Mouse (Mus musculus): Measurements from ENCODE around the gene Gm20388.

The Gm20388 gene

GRCm38 (mm10) chr8:120164026-120164425, 253.4 kb downstream of the Gm20388 start:
- DNase-seq (ENCODE audit: low read depth, low spot score) = no peak

DNA sequence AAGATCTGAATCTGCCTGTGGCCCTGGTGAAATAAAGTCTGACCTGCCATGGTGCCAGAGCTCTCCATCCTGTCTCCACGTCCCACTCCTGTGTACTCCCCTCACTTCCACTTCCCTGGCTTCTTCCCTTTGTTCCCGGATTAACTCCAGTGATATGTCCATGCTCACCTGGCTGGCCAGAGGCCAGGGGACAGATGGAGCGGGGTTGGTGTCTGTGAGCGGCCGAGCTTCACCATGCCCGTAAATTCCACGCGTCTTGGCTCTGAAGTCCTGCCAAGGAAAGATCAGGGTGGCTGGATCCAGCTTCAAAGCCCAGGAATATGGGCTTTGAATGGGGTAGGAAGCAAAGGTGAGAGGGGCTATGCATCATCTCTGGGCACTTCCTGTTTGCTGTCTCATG, 256.5 kb downstream of the Gm20388 start:
- DNase-seq (ENCODE audit: low read depth, low spot score) = no peak

GRCm38 (mm10) chr8:120167821-120168220, 257.2 kb downstream of the Gm20388 start:
- no peak for DNase-seq (ENCODE audit: low read depth, low spot score)

- no peak for DNase-seq (ENCODE audit: low read depth, low spot score)
Observed at GRCm38 (mm10) chr8:120169119-120169518, 258.5 kb downstream of the Gm20388 start.

DNA sequence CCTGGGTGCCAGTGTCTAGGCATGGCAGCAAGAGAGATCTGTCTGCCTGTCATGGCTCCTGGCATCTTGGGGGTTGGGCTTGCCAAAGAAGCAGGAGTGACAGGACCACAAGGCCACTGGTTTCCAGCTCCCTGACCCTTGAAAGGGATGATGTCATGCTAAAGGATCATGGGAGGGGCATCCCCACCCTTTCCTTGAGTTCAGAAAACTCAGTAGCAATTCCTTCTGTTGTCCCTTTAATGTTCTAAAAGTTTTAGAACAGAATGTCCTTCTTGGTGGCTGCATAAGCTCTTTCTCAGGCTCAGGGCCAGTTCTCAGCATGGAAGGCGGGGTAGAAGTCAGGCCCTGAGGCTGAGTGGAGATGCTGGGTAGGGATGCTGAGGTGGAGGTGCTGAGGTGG, 262.6 kb downstream of the Gm20388 start:
- no peak for DNase-seq (ENCODE audit: low read depth, low spot score)

GRCm38 (mm10) chr8:120174606-120175005, 264.0 kb downstream of the Gm20388 start:
- no peak for DNase-seq (ENCODE audit: low read depth, low spot score)

GRCm38 (mm10) chr8:120176605-120177004, 266.0 kb downstream of the Gm20388 start:
- no peak for DNase-seq (ENCODE audit: low read depth, low spot score)

DNA sequence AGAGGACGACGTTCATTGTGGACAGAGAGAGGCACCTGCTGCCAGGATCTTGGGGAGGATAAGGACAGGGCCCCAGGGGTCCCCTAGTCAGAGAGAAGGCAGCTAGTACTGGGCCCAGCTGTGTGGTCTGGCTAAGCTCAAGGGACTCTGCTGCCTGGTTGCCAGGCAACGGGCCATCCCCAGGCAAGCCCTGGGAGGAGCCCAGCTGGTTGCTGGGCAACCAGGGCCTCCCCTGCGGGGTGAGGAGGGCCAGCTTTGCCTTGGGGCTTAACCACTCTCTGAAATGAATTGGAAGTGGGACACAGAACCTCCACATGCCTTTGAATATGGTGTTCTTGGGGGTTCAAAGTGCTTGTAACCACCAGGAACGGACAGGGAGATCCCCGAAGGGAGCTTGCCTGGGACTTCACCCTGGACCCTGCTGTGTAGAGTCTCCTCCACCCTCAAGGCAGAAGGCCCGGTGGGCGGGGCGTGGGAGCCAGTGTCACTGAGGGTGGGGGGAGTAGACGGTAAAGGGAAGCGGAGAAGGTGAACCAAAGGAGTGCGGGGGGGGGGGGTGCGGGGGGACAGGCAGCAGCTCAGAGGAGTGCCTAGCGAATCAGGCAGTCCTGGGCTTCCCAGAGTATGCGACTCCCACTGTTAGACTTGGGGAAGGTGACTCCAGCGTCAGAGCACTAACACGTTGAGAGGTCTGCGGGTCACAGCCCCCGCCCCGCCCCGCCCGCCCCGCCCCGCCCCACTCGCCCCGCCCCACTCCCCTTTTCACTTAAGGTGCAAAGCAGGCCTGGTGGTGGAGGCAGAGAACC, 266.9 kb downstream of the Gm20388 start, which contains the start of gene Fam92b:
Gene Fam92b, minus strand, starts transcription at position 149 of the 806 bp plus-strand sequence.
- peak; percentile 45 for DNase-seq (ENCODE audit: low read depth, low spot score)

DNA sequence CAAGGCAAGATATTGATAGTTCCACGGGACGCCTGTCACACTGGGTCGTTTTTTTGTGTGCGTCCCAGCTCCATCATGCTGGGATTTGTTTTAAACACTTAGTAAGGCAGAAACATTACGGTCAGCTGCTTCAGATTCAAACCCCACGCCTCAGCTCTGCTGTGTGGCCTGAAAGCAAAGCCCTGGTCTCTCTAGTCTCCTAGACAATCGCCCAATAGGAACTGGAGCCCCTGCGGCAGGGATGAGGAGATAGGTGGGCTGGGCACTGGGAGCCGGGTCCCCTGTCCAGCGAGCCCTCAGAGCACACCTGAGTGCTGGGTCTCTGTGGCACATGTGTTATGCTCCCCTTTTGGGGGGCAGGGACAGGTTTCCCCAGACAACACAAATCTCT, 267.5 kb downstream of the Gm20388 start:
- no peak for DNase-seq (ENCODE audit: low read depth, low spot score)

- peak; percentile 82 for DNase-seq (ENCODE audit: low read depth, low spot score)
Observed at GRCm38 (mm10) chr8:120179027-120179431, 268.4 kb downstream of the Gm20388 start.

DNA sequence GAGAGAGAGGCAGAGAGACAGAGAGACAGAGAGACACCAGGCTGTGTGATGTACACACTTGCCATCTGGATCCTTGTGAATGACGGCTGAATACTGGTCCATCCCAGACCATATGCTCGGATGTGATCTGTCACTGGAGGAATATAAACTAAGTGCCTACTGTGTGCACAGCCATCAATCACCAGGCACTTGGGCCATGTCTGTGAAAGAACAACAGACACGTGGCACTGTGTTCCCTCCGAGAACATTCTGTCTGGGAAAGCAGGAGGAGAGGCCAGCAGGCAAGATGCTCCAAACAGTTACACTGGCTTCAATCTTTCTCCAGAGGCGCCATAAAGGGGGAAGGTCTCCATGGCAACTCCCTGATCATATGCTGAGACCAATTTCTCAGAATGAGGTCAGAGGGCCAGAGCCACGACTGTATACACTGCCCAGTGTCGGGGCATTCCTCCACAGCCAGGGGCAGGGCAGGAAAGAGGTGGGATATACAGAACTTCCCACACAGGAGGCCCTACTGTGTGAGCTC, 269.9 kb downstream of the Gm20388 start:
- DNase-seq (ENCODE audit: low read depth, low spot score) = no peak

DNA sequence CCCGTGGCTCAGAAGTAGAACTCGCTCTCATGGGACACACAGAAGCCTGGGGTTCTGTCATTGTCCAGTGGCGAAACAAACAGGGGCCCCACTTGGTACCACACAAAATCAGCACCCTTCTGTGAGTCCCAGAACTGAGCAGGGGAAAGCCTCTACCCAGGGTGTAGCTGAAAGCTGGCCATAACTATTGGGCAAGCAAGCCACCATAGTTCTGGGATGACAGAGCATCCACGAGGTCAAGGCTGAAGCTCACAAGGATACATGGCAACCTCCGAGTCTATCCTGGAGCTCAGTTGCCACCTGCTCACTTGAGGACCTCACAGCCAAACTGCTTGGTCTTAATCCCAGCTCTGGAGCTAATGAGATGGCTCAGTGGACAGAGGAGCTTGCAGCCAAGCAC, 270.6 kb downstream of the Gm20388 start:
- DNase-seq (ENCODE audit: low read depth, low spot score) = no peak

GRCm38 (mm10) chr8:120181861-120182414, 271.3 kb downstream of the Gm20388 start:
- DNase-seq (ENCODE audit: low read depth, low spot score) = no peak

DNA sequence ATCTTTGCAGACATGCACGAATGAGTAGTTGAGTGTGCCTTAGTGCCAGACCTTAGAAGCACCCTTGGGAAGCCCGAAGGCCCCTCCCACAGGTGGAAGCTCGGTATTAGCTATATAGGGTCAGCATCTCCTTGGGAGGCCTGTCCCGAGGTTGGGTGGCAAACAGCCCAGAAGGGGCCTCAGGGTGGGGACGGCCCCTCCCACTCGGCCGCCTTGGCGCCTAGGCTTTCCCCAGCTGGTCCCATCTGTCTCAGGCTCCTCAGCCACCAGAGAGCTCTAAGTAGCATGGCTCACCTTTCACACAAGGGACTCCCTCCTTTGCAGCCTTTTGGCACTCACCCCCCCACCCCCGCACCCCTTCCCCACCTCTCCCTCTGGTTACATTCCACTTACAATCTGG, 273.7 kb downstream of the Gm20388 start:
- DNase-seq (ENCODE audit: low read depth, low spot score) = no peak

DNA sequence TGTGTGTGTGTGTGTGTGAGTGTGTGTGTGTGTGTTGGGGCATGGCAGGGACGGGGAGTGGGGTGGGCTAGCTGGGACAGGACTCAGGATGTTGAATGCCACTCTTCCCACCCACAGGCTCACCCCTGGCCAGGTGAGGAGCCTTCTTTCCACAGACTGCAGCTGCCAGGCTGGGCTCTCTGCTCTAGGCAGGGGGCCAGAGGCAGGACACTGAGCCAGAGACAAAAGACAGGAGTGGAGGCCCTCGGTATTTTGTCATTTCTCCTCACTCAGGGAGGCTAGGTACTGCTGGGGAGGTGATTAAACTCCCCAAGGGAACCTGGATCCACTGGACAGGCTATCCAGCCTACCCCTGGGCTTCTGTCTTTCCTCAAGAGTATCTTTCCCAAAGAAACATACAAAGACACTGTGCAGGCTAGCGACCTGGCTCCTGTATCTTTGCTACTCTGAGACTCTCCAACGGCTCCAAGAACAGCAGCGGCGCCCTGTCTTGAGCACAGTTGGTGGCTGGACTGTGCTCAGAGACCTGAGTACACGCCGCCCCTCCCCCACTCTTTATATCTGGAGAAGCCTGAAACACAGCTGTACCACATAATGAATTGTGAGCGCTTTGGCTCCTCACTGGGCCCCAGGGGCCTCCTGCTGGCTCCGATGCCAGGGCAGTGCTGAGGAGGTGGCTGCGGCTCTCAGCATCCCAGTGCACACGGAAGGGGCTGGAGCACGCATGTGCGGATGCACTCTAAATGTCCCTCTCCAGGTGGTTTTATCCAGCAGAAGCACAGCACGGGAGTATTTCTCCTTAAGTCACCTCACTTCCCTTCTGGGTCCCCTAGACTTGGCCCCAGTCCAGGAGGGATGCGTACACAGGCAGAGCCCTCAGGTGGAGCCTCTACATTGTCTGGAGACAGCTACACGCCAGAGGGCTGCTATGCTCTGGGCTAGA, 274.5 kb downstream of the Gm20388 start:
- no peak for DNase-seq (ENCODE audit: low read depth, low spot score)

DNA sequence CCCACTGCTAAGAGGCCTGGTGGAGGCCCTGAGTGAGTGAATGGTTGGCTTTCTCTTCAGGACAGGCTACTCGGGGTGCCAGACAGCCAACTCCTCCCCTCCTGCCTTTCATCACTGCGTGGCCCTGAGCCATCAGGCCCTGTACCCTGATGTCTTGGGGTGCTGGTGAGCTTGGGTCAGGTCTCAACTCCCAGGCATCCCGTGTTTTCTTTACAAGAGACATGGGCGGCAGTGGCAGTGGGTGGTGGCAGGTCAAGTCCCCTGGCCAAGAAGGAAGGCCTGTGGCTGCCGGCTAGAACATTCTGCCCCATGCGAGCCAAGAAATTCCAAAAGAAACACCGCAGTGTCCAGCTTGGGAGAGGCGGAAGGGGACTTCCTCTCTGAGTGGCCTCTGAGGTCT, 275.8 kb downstream of the Gm20388 start:
- no peak for DNase-seq (ENCODE audit: low read depth, low spot score)

GRCm38 (mm10) chr8:120188510-120188909, 277.9 kb downstream of the Gm20388 start:
- DNase-seq (ENCODE audit: low read depth, low spot score) = no peak

GRCm38 (mm10) chr8:120189440-120189839, 278.8 kb downstream of the Gm20388 start:
- no peak for DNase-seq (ENCODE audit: low read depth, low spot score)

DNA sequence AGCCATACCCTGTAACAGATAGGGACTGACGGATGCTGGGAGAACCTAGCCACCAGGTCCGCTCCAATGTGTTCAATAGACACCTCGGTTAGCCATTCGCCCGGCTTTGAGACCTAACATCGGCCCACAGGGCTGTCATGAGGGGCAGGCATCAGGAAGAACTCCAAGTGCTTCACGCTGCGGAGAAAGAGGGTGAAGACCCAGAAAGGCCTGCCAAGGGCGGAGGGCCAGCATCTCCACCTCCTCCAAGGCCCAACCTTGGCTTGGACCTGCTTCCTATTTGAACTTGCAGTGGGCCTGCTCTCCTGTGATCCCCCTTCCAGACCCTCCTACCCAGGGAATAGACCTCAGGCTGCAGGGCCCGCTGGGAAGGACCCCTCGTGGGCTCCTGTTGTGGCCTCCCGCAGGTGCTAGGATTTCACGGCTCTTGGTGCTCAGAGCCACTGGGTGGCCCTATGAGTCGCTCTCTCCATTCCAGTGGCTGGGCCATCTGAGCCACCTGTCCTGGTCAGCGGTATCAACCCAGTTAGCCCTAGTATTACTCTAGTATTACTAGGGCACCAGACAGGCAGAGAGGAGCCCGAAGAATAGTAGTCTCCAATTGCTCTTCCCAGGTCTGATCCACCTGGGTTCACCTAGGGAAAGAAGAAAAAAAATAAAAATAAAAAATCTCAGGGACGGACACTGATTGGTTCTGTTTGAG, 279.6 kb downstream of the Gm20388 start:
- no peak for DNase-seq (ENCODE audit: low read depth, low spot score)

DNA sequence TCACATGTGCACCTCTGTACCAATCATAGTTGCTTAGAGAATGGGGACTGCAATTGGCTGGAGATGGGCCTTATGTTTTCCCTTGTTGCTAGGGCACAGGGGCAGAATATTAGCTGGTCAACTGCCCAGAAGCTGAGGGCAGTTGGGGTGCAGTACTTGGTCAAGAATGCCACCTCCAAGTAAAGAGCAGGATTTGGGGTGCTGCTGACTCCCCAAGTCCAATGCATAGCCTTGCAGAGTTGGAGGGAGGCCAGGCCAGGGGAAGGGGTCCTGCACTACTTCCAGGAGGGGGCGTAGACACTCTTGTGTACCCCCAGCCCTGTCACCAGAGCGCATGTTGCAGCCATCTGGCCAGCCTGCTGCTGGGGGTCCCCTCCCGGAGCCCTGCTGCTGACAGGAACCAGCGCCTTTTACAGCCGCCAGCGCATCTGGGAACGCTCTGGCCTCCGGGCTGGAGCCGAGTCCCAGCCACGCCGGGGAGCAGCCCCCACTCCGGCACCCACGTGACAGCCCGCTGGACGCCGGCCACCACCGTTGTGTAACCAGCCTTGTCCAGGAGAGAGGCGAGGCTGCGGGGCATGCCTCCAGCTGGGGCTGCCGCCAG, 280.3 kb downstream of the Gm20388 start:
- peak; percentile 53 for DNase-seq (ENCODE audit: low read depth, low spot score)

GRCm38 (mm10) chr8:120191633-120192032, 281.0 kb downstream of the Gm20388 start:
- no peak for DNase-seq (ENCODE audit: low read depth, low spot score)

Measured in retina, adult 2 months (tissue).